Mouse (Mus musculus): ENCODE data around the gene Insig2.

DNA sequence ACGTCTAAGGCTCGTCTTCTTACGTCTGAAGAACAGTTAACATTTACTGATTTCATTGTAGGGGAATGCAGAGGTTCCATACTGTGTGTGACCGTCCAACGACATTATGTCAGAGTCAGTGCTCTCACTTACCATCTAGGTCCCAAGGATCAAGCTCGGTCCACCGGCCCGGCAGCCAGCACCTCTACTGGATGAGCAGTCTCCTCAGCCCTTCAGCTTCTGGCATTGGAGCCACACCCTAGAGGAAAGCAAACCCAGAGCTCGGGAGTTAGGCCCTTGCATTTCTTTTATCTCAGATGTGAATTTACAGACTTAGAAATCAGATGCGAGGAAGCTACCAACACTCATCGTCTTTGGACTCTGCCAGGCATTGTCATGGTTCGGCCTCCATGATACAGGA is 27.3 kb upstream of the Insig2 start:
- no peak for TF ChIP-seq POLR2A (IDR thresholded peaks at IDR 0.05; ENCODE audit: borderline replicate concordance, extremely low read depth, low read depth, low read length)
- TF ChIP-seq CTCF (IDR thresholded peaks at IDR 0.05; ENCODE audit: insufficient read depth, low read length) = no peak

Measured in lung, adult 2 months (tissue).